Mouse (Mus musculus) heart, postnatal 36 days (tissue): Measurements from ENCODE around the gene Gm21028. TPM values are rescaled to one million over a fixed set of nuclear protein-coding genes. Genes with fewer than 3 reads are reported as not detected.
"Not testable (repeated sequence)": the region's sequence is repeated elsewhere in the genome, so short reads cannot be mapped to it uniquely, and the experiment has no call there.

Source experiments
- DNase-seq, 2 experiments: peaks; one replicate each; pipeline ENCODE4 v3.0.0; 2021 to 2022
- intact Hi-C: fragments of 180-260 bp; cut with DNase I; formaldehyde crosslinking; loops from one replicate; pipeline ENCODE4 v1.15.1; 2025
- microRNA-seq, 2 experiments: library from miRNA; unstranded; fragments of <30 nt; microRNA quantifications; one replicate each; pipeline ENCODE4 v1.2.0; 2021; ENCODE audit warnings: borderline number of aligned reads in 2 of 2
- total RNA-seq, 2 experiments: library from RNA; stranded (reverse); gene quantifications; 2 replicates each; pipeline ENCODE4 v1.2.3; 2021

Gm21028 gene
- total RNA-seq = not detected

GRCm38 (mm10) chr7:42578488-42578887 lies at the start of gene Gm21028:
Gene Gm21028 (minus strand): TSS chr7:42578588.
- DNase-seq = no peak
- intact Hi-C loops = no loop called here

GRCm38 (mm10) chr7:42595666-42596065 lies 17.3 kb upstream of the Gm21028 start:
- intact Hi-C loops, DNase-seq: not testable (repeated sequence)

GRCm38 (mm10) chr7:42592413-42592812 lies 14.0 kb upstream of the Gm21028 start, which contains the start of gene Zfp977:
Gene Zfp977 (minus strand): TSS chr7:42592547.
- intact Hi-C loops, DNase-seq: not testable (repeated sequence)

- DNase-seq, intact Hi-C loops: not testable (repeated sequence)
Measured at GRCm38 (mm10) chr7:42591311-42591710, 12.9 kb upstream of the Gm21028 start.

DNA sequence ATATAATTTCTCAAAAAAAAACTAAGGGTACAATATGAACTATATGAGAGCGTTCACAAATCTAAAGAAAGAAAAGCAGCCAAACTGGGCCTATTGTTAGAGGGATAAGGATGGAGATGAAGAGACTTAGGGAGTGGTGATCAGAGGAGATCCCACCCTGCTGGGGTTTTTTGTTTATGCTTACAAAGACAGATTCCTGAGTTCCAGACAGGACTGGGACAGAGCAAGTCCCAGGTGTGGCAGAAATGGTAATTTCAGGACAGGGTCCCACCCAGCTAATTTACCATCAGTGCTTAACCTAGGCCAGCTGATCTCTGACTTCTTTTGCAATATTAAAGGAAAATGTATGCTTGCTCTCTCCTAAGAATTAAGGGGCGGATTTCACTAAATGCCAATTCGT lies 26.6 kb downstream of the Gm21028 start:
- DNase-seq = no peak
- intact Hi-C loops = no loop called here

Small RNAs within 50 kb of the gene (microRNA-seq; reads per million reads assigned to microRNA genes)
- gene Gm24938 = 0 reads per million in 2 experiments

Other genes starting within 250 kb of the Gm21028 start
- gene 4933421I07Rik, start 130.5 kb downstream of the Gm21028 start, total RNA-seq = not detected
- gene Zfp141, start 72.8 kb downstream of the Gm21028 start, total RNA-seq = 1 to 10 TPM; 4.3 to 4.4 TPM
- gene Zfp977, start 14.0 kb upstream of the Gm21028 start, total RNA-seq = under 1 TPM; 0.54 to 0.61 TPM
- gene Zfp976, start 64.0 kb upstream of the Gm21028 start, total RNA-seq = 1 to 10 TPM; 2.2 TPM
- 1 to 10 TPM; 5.5 to 5.6 TPM for gene Zfp975, start 114.2 kb upstream of the Gm21028 start, total RNA-seq
- not detected for gene Gm17067, start 148.4 kb upstream of the Gm21028 start, total RNA-seq
- not detected for gene Vmn2r62, start 214.9 kb upstream of the Gm21028 start, total RNA-seq